Mouse (Mus musculus) olfactory bulb, adult 2 months (tissue): ENCODE data around the gene Akr7a5.

Experiments
- CTCF ChIP-seq: fragments of 200-500 bp; IDR thresholded peaks from 2 replicates; pipeline ENCODE4 v1.5.1; 2012; ENCODE audit warnings: low read depth, mild to moderate bottlenecking, low read length, moderate library complexity; ENCODE audit not compliant: insufficient read depth
- POLR2A ChIP-seq: fragments of 200-500 bp; IDR thresholded peaks from 2 replicates; pipeline ENCODE4 v1.6.1; 2012; ENCODE audit warnings: mild to moderate bottlenecking, low read depth, low read length, moderate library complexity; ENCODE audit not compliant: insufficient read depth

DNA sequence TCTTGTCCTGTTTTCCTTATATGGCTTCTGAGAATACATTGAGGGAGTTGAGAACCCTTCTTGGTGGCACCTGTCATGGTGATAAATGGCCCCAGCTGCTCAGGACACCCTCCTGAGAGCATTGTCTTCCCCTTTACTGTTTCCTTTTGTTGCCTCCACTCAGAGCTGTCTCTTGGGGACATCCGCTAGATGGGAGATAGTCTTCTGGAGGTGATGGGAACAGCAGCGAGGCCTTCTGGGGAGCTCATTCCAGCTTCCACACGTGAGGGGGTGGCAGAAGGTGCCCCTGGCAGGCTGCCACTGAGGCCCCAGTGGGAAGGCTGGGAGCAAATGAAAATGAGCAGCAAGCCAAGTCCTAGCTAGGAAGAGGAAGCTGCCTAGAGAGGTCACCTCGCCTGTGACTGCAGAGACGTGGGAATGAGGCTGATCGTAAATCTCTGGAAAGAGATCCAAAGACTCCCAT lies 27.6 kb upstream of the Akr7a5 start:
- TF ChIP-seq POLR2A (no peak), CTCF (no peak)
